Mouse (Mus musculus): ENCODE data around the gene Mettl27. TPM values are rescaled to one million over a fixed set of nuclear protein-coding genes. Genes with fewer than 3 reads are reported as not detected.
A peak's percentile ranks its signal among the peaks of the same experiment; 100 is the strongest.

The Mettl27 gene
- polyA plus RNA-seq, 1 experiment from 2014 or later, result 19.9 TPM

GRCm38 (mm10) chr5:134976577-134977250 lies 44.5 kb downstream of the Mettl27 start:
- no peak overlapping the region for H3K27ac ChIP-seq
- no peaks in the 10 kb centered on the region for H3K4me1 ChIP-seq
- no peak overlapping the region for H3K9ac ChIP-seq
- WGBS, result 83% methylated on average over 14 of the region's 14 CpGs
- H3K4me2 ChIP-seq (replicated peaks), result no peak overlapping the region
- no peak for ATAC-seq (ENCODE audit: low FRiP score, low read depth)
- no peaks in the 10 kb centered on the region for H3K36me3 ChIP-seq
- H3K9me3 ChIP-seq, result no peaks in the 10 kb centered on the region
- no peaks in the 10 kb centered on the region for H3K27me3 ChIP-seq
- no peak overlapping the region for H3K4me3 ChIP-seq

GRCm38 (mm10) chr5:134977837-134978236 lies 45.7 kb downstream of the Mettl27 start:
- no peak for ATAC-seq (ENCODE audit: low FRiP score, low read depth)
- H3K27me3 ChIP-seq, result no peaks in the 10 kb centered on the region
- no peaks in the 10 kb centered on the region for H3K36me3 ChIP-seq
- no peak overlapping the region for H3K4me2 ChIP-seq (replicated peaks)
- no peak overlapping the region for H3K27ac ChIP-seq
- H3K9me3 ChIP-seq, result no peaks in the 10 kb centered on the region
- no peak overlapping the region for H3K9ac ChIP-seq
- WGBS, result 84% methylated on average over 4 of the region's 4 CpGs
- no peak overlapping the region for H3K4me3 ChIP-seq
- H3K4me1 ChIP-seq, result no peaks in the 10 kb centered on the region

- Histone ChIP-seq H3K4me3 (no peak overlapping the region), H3K36me3 (no peaks in the 10 kb centered on the region), H3K27me3 (peaks cover 31% of the 10 kb centered on the region), H3K9ac (no peak overlapping the region), H3K27ac (no peak overlapping the region), H3K9me3 (no peaks in the 10 kb centered on the region), H3K4me2 (replicated peaks) (no peak overlapping the region), H3K4me1 (peaks cover 9% of the 10 kb centered on the region)
- no peak for ATAC-seq (ENCODE audit: low FRiP score, low read depth)
- WGBS, result 72% methylated on average over 10 of the region's 10 CpGs
These were observed 49.0 kb downstream of the Mettl27 start for GRCm38 (mm10) chr5:134981149-134981548.

GRCm38 (mm10) chr5:134983111-134983510 lies 50.9 kb downstream of the Mettl27 start:
- Histone ChIP-seq H3K27me3 (peaks cover 51% of the 10 kb centered on the region), H3K9me3 (no peaks in the 10 kb centered on the region), H3K4me1 (peaks cover 20% of the 10 kb centered on the region), H3K4me2 (replicated peaks) (no peak overlapping the region), H3K4me3 (no peak overlapping the region), H3K36me3 (no peaks in the 10 kb centered on the region), H3K9ac (no peak overlapping the region), H3K27ac (no peak overlapping the region)
- ATAC-seq (ENCODE audit: low FRiP score, low read depth), result no peak
- WGBS, result 67% methylated on average over 1 of the region's 1 CpGs

- H3K4me3 ChIP-seq, result no peak overlapping the region
- peaks cover 20% of the 10 kb centered on the region for H3K4me1 ChIP-seq
- H3K27me3 ChIP-seq, result peaks cover 56% of the 10 kb centered on the region
- H3K27ac ChIP-seq, result no peak overlapping the region
- H3K4me2 ChIP-seq (replicated peaks), result no peak overlapping the region
- WGBS, result 21% methylated on average over 3 of the region's 3 CpGs
- no peaks in the 10 kb centered on the region for H3K9me3 ChIP-seq
- H3K9ac ChIP-seq, result no peak overlapping the region
- H3K36me3 ChIP-seq, result no peaks in the 10 kb centered on the region
- no peak for ATAC-seq (ENCODE audit: low FRiP score, low read depth)
These were observed 51.6 kb downstream of the Mettl27 start for GRCm38 (mm10) chr5:134983771-134984170.

GRCm38 (mm10) chr5:134985633-134986297 lies 53.6 kb downstream of the Mettl27 start, which contains the start of gene Cldn3:
TSS of gene Cldn3 (plus strand) at chr5:134986214.
- Histone ChIP-seq H3K4me1 (peaks cover 20% of the 10 kb centered on the region), H3K36me3 (no peaks in the 10 kb centered on the region), H3K9me3 (no peaks in the 10 kb centered on the region), H3K27me3 (peaks cover 75% of the 10 kb centered on the region), H3K4me3 (peak within 1 kb of the TSS; percentile 35), H3K9ac (peak within 1 kb of the TSS; percentile 50; the same call in 1 of the 2 replicates), H3K4me2 (replicated peaks) (peak within 1 kb of the TSS; percentile 59), H3K27ac (no peak within 1 kb of the TSS)
- WGBS, result 2% methylated on average over 25 of the region's 25 CpGs
- peak; percentile 52; the same call in 1 of the 2 replicates for ATAC-seq (ENCODE audit: low FRiP score, low read depth)

GRCm38 (mm10) chr5:134986298-134987268 lies 54.4 kb downstream of the Mettl27 start:
- H3K36me3 ChIP-seq, result no peaks in the 10 kb centered on the region
- H3K4me1 ChIP-seq, result peaks cover 20% of the 10 kb centered on the region
- H3K9ac ChIP-seq, result peak overlapping the region; percentile 50; the same call in 1 of the 2 replicates
- H3K4me3 ChIP-seq, result peak overlapping the region; percentile 35
- 5% methylated on average over 79 of the region's 79 CpGs for WGBS
- peak overlapping the region; percentile 59 for H3K4me2 ChIP-seq (replicated peaks)
- no peak overlapping the region for H3K27ac ChIP-seq
- H3K9me3 ChIP-seq, result no peaks in the 10 kb centered on the region
- ATAC-seq (ENCODE audit: low FRiP score, low read depth), result peak; percentile 26; the same call in 1 of the 2 replicates
- peaks cover 76% of the 10 kb centered on the region for H3K27me3 ChIP-seq

GRCm38 (mm10) chr5:134989166-134989565 lies 57.0 kb downstream of the Mettl27 start:
- Histone ChIP-seq H3K4me2 (replicated peaks) (no peak overlapping the region), H3K9ac (no peak overlapping the region), H3K9me3 (no peaks in the 10 kb centered on the region), H3K4me3 (no peak overlapping the region), H3K27ac (no peak overlapping the region), H3K36me3 (no peaks in the 10 kb centered on the region), H3K4me1 (peaks cover 20% of the 10 kb centered on the region), H3K27me3 (peaks cover 65% of the 10 kb centered on the region)
- ATAC-seq (ENCODE audit: low FRiP score, low read depth), result no peak
- WGBS, result 49% methylated on average over 11 of the region's 11 CpGs

- Histone ChIP-seq H3K36me3 (no peaks in the 10 kb centered on the region), H3K9ac (no peak overlapping the region), H3K4me3 (no peak overlapping the region), H3K27me3 (peaks cover 59% of the 10 kb centered on the region), H3K27ac (no peak overlapping the region), H3K4me2 (replicated peaks) (no peak overlapping the region), H3K9me3 (no peaks in the 10 kb centered on the region), H3K4me1 (peaks cover 20% of the 10 kb centered on the region)
- ATAC-seq (ENCODE audit: low FRiP score, low read depth), result no peak
- WGBS, result 49% methylated on average over 6 of the region's 6 CpGs
These were observed 57.6 kb downstream of the Mettl27 start for GRCm38 (mm10) chr5:134989741-134990140.

All from limb, embryonic 13.5 days (tissue).